Mouse (Mus musculus) stomach, postnatal 0 days (tissue): ENCODE data around the gene Ptpn14.

ENCODE experiments used
- CTCF ChIP-seq: IDR thresholded peaks from 2 replicates; pipeline ENCODE4 v1.5.1; 2016; ENCODE audit warnings: antibody characterized with exemption, low read depth, mild to moderate bottlenecking, moderate library complexity
- EP300 ChIP-seq: optimal IDR thresholded peaks from 2 replicates; pipeline ENCODE3; 2016; ENCODE audit warnings: antibody characterized with exemption

DNA sequence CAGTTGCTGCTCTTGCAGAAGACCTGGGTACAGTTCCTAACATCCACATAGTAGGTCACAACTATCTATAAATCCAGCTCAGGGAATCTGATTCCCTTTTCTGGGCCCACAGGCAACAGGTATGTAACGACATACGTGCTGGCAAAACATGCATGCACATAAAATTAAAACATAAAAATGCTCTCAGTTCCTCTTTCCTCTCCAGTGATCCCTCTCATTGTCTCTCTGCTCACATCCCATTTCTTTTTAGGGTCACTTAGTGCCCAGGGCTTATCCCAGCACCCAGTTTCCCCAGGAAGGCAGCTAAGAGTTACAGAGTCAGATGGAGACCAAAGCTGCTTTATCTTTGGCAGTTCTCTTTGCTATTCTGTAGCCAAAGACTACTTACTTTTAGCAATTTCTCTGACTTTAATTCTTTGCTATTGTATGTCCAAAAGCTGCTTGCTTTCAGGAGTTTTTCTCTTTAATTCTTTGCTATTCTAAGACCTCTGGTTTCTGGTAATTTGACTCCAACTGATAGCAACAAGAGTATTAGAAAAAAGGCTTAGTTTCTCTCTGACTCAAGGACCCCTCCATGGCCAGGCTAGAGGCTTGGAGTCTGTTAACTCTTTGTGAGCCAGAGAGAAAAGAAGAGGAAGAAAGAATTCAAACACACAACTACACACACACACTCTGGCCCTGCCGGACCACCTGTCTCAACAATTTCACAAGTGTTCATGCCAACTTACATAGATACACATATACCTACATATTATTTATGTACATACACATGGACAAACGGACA, 38.8 kb upstream of the Ptpn14 start:
- TF ChIP-seq CTCF (no peak), EP300 (no peak)
